In genomic region chr11:96298895-96299667, GRCm38 (mm10) we compare ENCODE assay signal across 9 mouse cellular contexts. TPM values are rescaled to one million over a fixed set of nuclear protein-coding genes. Genes with fewer than 3 reads are reported as not detected.
DNase-seq lines count a peak whose midpoint lies in the region; ATAC-seq lines count a peak whose summit lies in the region.
"Had no signal": no experiment of that assay in that cellular context is flagged by ENCODE, and none has a peak within 500 bp of the region (broad histone marks: within the 10 kb centered on the region; RNA-seq: fewer than 3 reads in every experiment).

No protein-coding gene starts in this region.

- no peak for DNase-seq in limb, embryonic 11.5 days (ENCODE audit: low spot score)
- DNase-seq in testis, postnatal 10 days (ENCODE audit: low spot score): no peak

- H3K27ac ChIP-seq in hindbrain, embryonic 13.5 days: peak overlapping the region; percentile 100
- H3K27ac ChIP-seq in limb, embryonic 11.5 days (replicated peaks; ENCODE audit: low read depth, low read length): no peak overlapping the region
- peak overlapping the region; percentile 99 for H3K27ac ChIP-seq in neural tube, embryonic 15.5 days (replicated peaks)
- H3K27ac ChIP-seq in midbrain, embryonic 13.5 days: no peak overlapping the region

- peak overlapping the region; percentile 53 for H3K4me3 ChIP-seq in megakaryocyte, embryonic 14.5 days (replicated peaks)
- H3K4me3 ChIP-seq in hindbrain, embryonic 13.5 days: peak overlapping the region; percentile 57
- H3K4me3 ChIP-seq in limb, embryonic 11.5 days (ENCODE audit: low read depth, low read length): peak overlapping the region; percentile 26
- peak overlapping the region; percentile 60 for H3K4me3 ChIP-seq in neural tube, embryonic 15.5 days (replicated peaks)
- no peak overlapping the region for H3K4me3 ChIP-seq in midbrain, embryonic 13.5 days (replicated peaks)
- H3K4me3 ChIP-seq: myocyte had no signal

- WGBS in hindbrain, embryonic 13.5 days: under 1% methylated on average over 63 of the region's 66 CpGs
- under 1% methylated on average over 66 of the region's 66 CpGs for WGBS in limb, embryonic 11.5 days
- WGBS in neural tube, embryonic 15.5 days: under 1% methylated on average over 66 of the region's 66 CpGs
- WGBS in midbrain, embryonic 13.5 days: under 1% methylated on average over 66 of the region's 66 CpGs

- H3K36me3 ChIP-seq in megakaryocyte, embryonic 14.5 days (replicated peaks; ENCODE audit: low read length): no peaks in the 10 kb centered on the region
- no peaks in the 10 kb centered on the region for H3K36me3 ChIP-seq in hindbrain, embryonic 13.5 days
- H3K36me3 ChIP-seq in limb, embryonic 11.5 days (ENCODE audit: control insufficient read depth, insufficient read depth, low read length): no peaks in the 10 kb centered on the region
- H3K36me3 ChIP-seq in neural tube, embryonic 15.5 days: no peaks in the 10 kb centered on the region
- H3K36me3 ChIP-seq in midbrain, embryonic 13.5 days: no peaks in the 10 kb centered on the region

- H3K9ac ChIP-seq in hindbrain, embryonic 13.5 days: peak overlapping the region; percentile 99
- peak overlapping the region; percentile 47 for H3K9ac ChIP-seq in limb, embryonic 11.5 days (ENCODE audit: low read length)
- H3K9ac ChIP-seq in neural tube, embryonic 15.5 days (replicated peaks): peak overlapping the region; percentile 83
- no peak overlapping the region for H3K9ac ChIP-seq in midbrain, embryonic 13.5 days (replicated peaks)

- no peak for ATAC-seq in megakaryocyte, adult 5-6 weeks (ENCODE audit: poor library complexity, severe bottlenecking)
- ATAC-seq in hindbrain, embryonic 13.5 days (ENCODE audit: low FRiP score): no peak
- no peak for ATAC-seq in limb, embryonic 11.5 days (ENCODE audit: insufficient number of reproducible peaks, low FRiP score, low TSS enrichment, low read depth)
- ATAC-seq in neural tube, embryonic 15.5 days (ENCODE audit: low FRiP score): peak; percentile 74
- ATAC-seq in erythroid progenitor cell, adult 5-6 weeks (replicated peaks; ENCODE audit: low FRiP score, poor library complexity, severe bottlenecking): no peak
- no peak for ATAC-seq in midbrain, embryonic 13.5 days

- H3K4me2 ChIP-seq in hindbrain, embryonic 13.5 days: peak overlapping the region; percentile 83
- peak overlapping the region; percentile 56 for H3K4me2 ChIP-seq in limb, embryonic 11.5 days (ENCODE audit: low read depth, severe bottlenecking)
- H3K4me2 ChIP-seq in neural tube, embryonic 15.5 days: peak overlapping the region; percentile 87
- H3K4me2 ChIP-seq in midbrain, embryonic 13.5 days (replicated peaks): no peak overlapping the region

- H3K27me3 ChIP-seq in megakaryocyte, embryonic 14.5 days (replicated peaks): peaks cover 98% of the 10 kb centered on the region
- H3K27me3 ChIP-seq in hindbrain, embryonic 13.5 days: peaks cover 95% of the 10 kb centered on the region
- H3K27me3 ChIP-seq in limb, embryonic 11.5 days (ENCODE audit: control insufficient read depth, insufficient read depth, low read length): peaks cover 99% of the 10 kb centered on the region
- no peaks in the 10 kb centered on the region for H3K27me3 ChIP-seq in neural tube, embryonic 15.5 days (replicated peaks)
- peaks cover 100% of the 10 kb centered on the region for H3K27me3 ChIP-seq in midbrain, embryonic 13.5 days

- H3K4me1 ChIP-seq in megakaryocyte, embryonic 14.5 days: peaks cover 38% of the 10 kb centered on the region
- peaks cover 3% of the 10 kb centered on the region for H3K4me1 ChIP-seq in hindbrain, embryonic 13.5 days (replicated peaks)
- H3K4me1 ChIP-seq in limb, embryonic 11.5 days (ENCODE audit: control insufficient read depth, insufficient read depth, low read length): peaks cover 30% of the 10 kb centered on the region
- peaks cover 59% of the 10 kb centered on the region for H3K4me1 ChIP-seq in neural tube, embryonic 15.5 days
- peaks cover 3% of the 10 kb centered on the region; the same call in 1 of the 2 replicates for H3K4me1 ChIP-seq in midbrain, embryonic 13.5 days (replicated peaks)

- peaks cover 4% of the 10 kb centered on the region; the same call in 1 of the 2 replicates for H3K9me3 ChIP-seq in megakaryocyte, embryonic 14.5 days
- no peaks in the 10 kb centered on the region for H3K9me3 ChIP-seq in hindbrain, embryonic 13.5 days
- no peaks in the 10 kb centered on the region for H3K9me3 ChIP-seq in limb, embryonic 11.5 days (ENCODE audit: control insufficient read depth, low read length)
- H3K9me3 ChIP-seq in neural tube, embryonic 15.5 days (replicated peaks): no peaks in the 10 kb centered on the region
- no peaks in the 10 kb centered on the region for H3K9me3 ChIP-seq in midbrain, embryonic 13.5 days

RNA-seq across cellular contexts. Expression of gene Hoxb5, which starts 4.1 kb away (rescaled TPM):
- not detected in 2 replicates for polyA plus RNA-seq in megakaryocyte, embryonic 14.5 days (2012; ENCODE audit: insufficient read depth, low replicate concordance)
- total RNA-seq in megakaryocyte, adult 5-6 weeks (2015): not detected in 2 replicates
- not detected in 2 replicates for total RNA-seq in megakaryocyte, adult 5-6 weeks (2017)
- polyA plus RNA-seq in hindbrain, embryonic 13.5 days (2015; fragmentation: Nextera tagmentation; extraction: Ambion mirVana): 196 and 216 TPM in 2 replicates
- 2.1 and 2.6 TPM in 2 replicates for polyA plus RNA-seq in limb, embryonic 11.5 days (2014; fragmentation: Nextera tagmentation; extraction: Ambion mirVana)
- polyA plus RNA-seq in neural tube, embryonic 15.5 days (2015; fragmentation: Nextera tagmentation; extraction: Ambion mirVana): 39.5 and 106 TPM in 2 replicates
- not detected in 2 replicates for total RNA-seq in erythroid progenitor cell, adult 5-6 weeks (2015; ENCODE audit: low replicate concordance)
- not detected in 2 replicates for total RNA-seq in erythroid progenitor cell, adult 5-6 weeks (2017; ENCODE audit: low replicate concordance)
- polyA plus RNA-seq in midbrain, embryonic 13.5 days (2015; fragmentation: Nextera tagmentation; extraction: Ambion mirVana): 0.08 TPM in 1 of 2 replicates, not detected in the other
- polyA plus RNA-seq: myocyte had no signal

RNA-seq across cellular contexts. Expression of gene Hoxb6, which starts 6.8 kb away (rescaled TPM):
- not detected in 2 replicates for polyA plus RNA-seq in megakaryocyte, embryonic 14.5 days (2012; ENCODE audit: insufficient read depth, low replicate concordance)
- not detected in 2 replicates for total RNA-seq in megakaryocyte, adult 5-6 weeks (2015)
- total RNA-seq in megakaryocyte, adult 5-6 weeks (2017): not detected in 2 replicates
- polyA plus RNA-seq in hindbrain, embryonic 13.5 days (2015; fragmentation: Nextera tagmentation; extraction: Ambion mirVana): 81.9 and 132 TPM in 2 replicates
- 1.9 and 2.8 TPM in 2 replicates for polyA plus RNA-seq in limb, embryonic 11.5 days (2014; fragmentation: Nextera tagmentation; extraction: Ambion mirVana)
- polyA plus RNA-seq in neural tube, embryonic 15.5 days (2015; fragmentation: Nextera tagmentation; extraction: Ambion mirVana): 109 and 135 TPM in 2 replicates
- total RNA-seq in erythroid progenitor cell, adult 5-6 weeks (2015; ENCODE audit: low replicate concordance): not detected in 2 replicates
- total RNA-seq in erythroid progenitor cell, adult 5-6 weeks (2017; ENCODE audit: low replicate concordance): not detected in 2 replicates
- polyA plus RNA-seq in midbrain, embryonic 13.5 days (2015; fragmentation: Nextera tagmentation; extraction: Ambion mirVana): not detected in 2 replicates
- polyA plus RNA-seq: myocyte had no signal

RNA-seq across cellular contexts. Expression of gene Hoxb7, which starts 12.7 kb away (rescaled TPM):
- polyA plus RNA-seq in megakaryocyte, embryonic 14.5 days (2012; ENCODE audit: insufficient read depth, low replicate concordance): not detected in 2 replicates
- total RNA-seq in megakaryocyte, adult 5-6 weeks (2015): 0.11 TPM in 1 of 2 replicates, not detected in the other
- not detected in 2 replicates for total RNA-seq in megakaryocyte, adult 5-6 weeks (2017)
- 21.5 and 33.2 TPM in 2 replicates for polyA plus RNA-seq in hindbrain, embryonic 13.5 days (2015; fragmentation: Nextera tagmentation; extraction: Ambion mirVana)
- 3.7 and 4.3 TPM in 2 replicates for polyA plus RNA-seq in limb, embryonic 11.5 days (2014; fragmentation: Nextera tagmentation; extraction: Ambion mirVana)
- polyA plus RNA-seq in neural tube, embryonic 15.5 days (2015; fragmentation: Nextera tagmentation; extraction: Ambion mirVana): 101 and 115 TPM in 2 replicates
- not detected in 2 replicates for total RNA-seq in erythroid progenitor cell, adult 5-6 weeks (2015; ENCODE audit: low replicate concordance)
- total RNA-seq in erythroid progenitor cell, adult 5-6 weeks (2017; ENCODE audit: low replicate concordance): not detected in 2 replicates
- not detected in 2 replicates for polyA plus RNA-seq in midbrain, embryonic 13.5 days (2015; fragmentation: Nextera tagmentation; extraction: Ambion mirVana)

RNA-seq across cellular contexts. Expression of gene Hoxb8, which starts 17.4 kb away (rescaled TPM):
- not detected in 2 replicates for polyA plus RNA-seq in megakaryocyte, embryonic 14.5 days (2012; ENCODE audit: insufficient read depth, low replicate concordance)
- total RNA-seq in megakaryocyte, adult 5-6 weeks (2015): not detected in 2 replicates
- not detected in 2 replicates for total RNA-seq in megakaryocyte, adult 5-6 weeks (2017)
- 19.2 and 27.2 TPM in 2 replicates for polyA plus RNA-seq in hindbrain, embryonic 13.5 days (2015; fragmentation: Nextera tagmentation; extraction: Ambion mirVana)
- polyA plus RNA-seq in limb, embryonic 11.5 days (2014; fragmentation: Nextera tagmentation; extraction: Ambion mirVana): 0.38 and 0.89 TPM in 2 replicates
- 63.1 and 71.8 TPM in 2 replicates for polyA plus RNA-seq in neural tube, embryonic 15.5 days (2015; fragmentation: Nextera tagmentation; extraction: Ambion mirVana)
- not detected in 2 replicates for total RNA-seq in erythroid progenitor cell, adult 5-6 weeks (2015; ENCODE audit: low replicate concordance)
- not detected in 2 replicates for total RNA-seq in erythroid progenitor cell, adult 5-6 weeks (2017; ENCODE audit: low replicate concordance)
- polyA plus RNA-seq in midbrain, embryonic 13.5 days (2015; fragmentation: Nextera tagmentation; extraction: Ambion mirVana): not detected in 2 replicates

RNA-seq across cellular contexts. Expression of gene Hoxb4, which starts 19.0 kb away (rescaled TPM):
- 1.5 and 4.5 TPM in 2 replicates for polyA plus RNA-seq in megakaryocyte, embryonic 14.5 days (2012; ENCODE audit: insufficient read depth, low replicate concordance)
- total RNA-seq in megakaryocyte, adult 5-6 weeks (2015): 2.9 and 3.4 TPM in 2 replicates
- total RNA-seq in megakaryocyte, adult 5-6 weeks (2017): 3.7 and 4.0 TPM in 2 replicates
- 9.5 and 11.3 TPM in 2 replicates for polyA plus RNA-seq in hindbrain, embryonic 13.5 days (2015; fragmentation: Nextera tagmentation; extraction: Ambion mirVana)
- 0.33 and 0.45 TPM in 2 replicates for polyA plus RNA-seq in limb, embryonic 11.5 days (2014; fragmentation: Nextera tagmentation; extraction: Ambion mirVana)
- polyA plus RNA-seq in neural tube, embryonic 15.5 days (2015; fragmentation: Nextera tagmentation; extraction: Ambion mirVana): 3.7 and 5.0 TPM in 2 replicates
- total RNA-seq in erythroid progenitor cell, adult 5-6 weeks (2015; ENCODE audit: low replicate concordance): 1.3 TPM in 1 of 2 replicates, not detected in the other
- not detected in 2 replicates for total RNA-seq in erythroid progenitor cell, adult 5-6 weeks (2017; ENCODE audit: low replicate concordance)
- not detected in 2 replicates for polyA plus RNA-seq in midbrain, embryonic 13.5 days (2015; fragmentation: Nextera tagmentation; extraction: Ambion mirVana)
- polyA plus RNA-seq: myocyte had no signal

Comparison
In these comparisons a context has a peak if more than half of its experiments do, and no peak if none do; other contexts are left out.
1. H3K27ac ChIP-seq: peak in hindbrain, embryonic 13.5 days (single experiment) and neural tube, embryonic 15.5 days (single experiment); none in limb, embryonic 11.5 days (single experiment) and midbrain, embryonic 13.5 days (single experiment).
2. RNA of gene Hoxb5, which starts 4.1 kb away (polyA plus RNA-seq): 196 to 216 TPM in hindbrain, embryonic 13.5 days and 39.5 to 106 TPM in neural tube, embryonic 15.5 days; 2.1 to 2.6 TPM in limb, embryonic 11.5 days, 0.08 TPM in midbrain, embryonic 13.5 days and not detected in megakaryocyte, embryonic 14.5 days; every median in the first group is over 10 times any median in the second.
3. RNA of gene Hoxb6, which starts 6.8 kb away (polyA plus RNA-seq): 109 to 135 TPM in neural tube, embryonic 15.5 days and 81.9 to 132 TPM in hindbrain, embryonic 13.5 days; 1.9 to 2.8 TPM in limb, embryonic 11.5 days, not detected in midbrain, embryonic 13.5 days and not detected in megakaryocyte, embryonic 14.5 days; every median in the first group is over 10 times any median in the second.